In genomic region chr13:11825563-11826226, GRCm38 (mm10) we compare ENCODE assay signal across 9 mouse cellular contexts.
DNase-seq lines count a peak whose midpoint lies in the region; ATAC-seq and TF ChIP-seq lines count a peak whose summit lies in the region.
"Had no signal": no experiment of that assay in that cellular context is flagged by ENCODE, and none has a peak within 500 bp of the region (broad histone marks: within the 10 kb centered on the region; RNA-seq: fewer than 3 reads in every experiment).

No protein-coding gene starts in this region.

- no peak overlapping the region for H3K9ac ChIP-seq in hindbrain, postnatal 0 days (replicated peaks; ENCODE audit: low read length)
- H3K9ac ChIP-seq in hindbrain, embryonic 13.5 days: no peak overlapping the region
- H3K9ac ChIP-seq in MEL (ENCODE audit: control insufficient read depth, low read depth, low read length, poor library complexity, severe bottlenecking): no peak overlapping the region
- no peak overlapping the region for H3K9ac ChIP-seq in liver, embryonic 12.5 days
- no peak overlapping the region for H3K9ac ChIP-seq in midbrain, embryonic 15.5 days
- H3K9ac ChIP-seq: embryonic facial prominence, embryonic 15.5 days had no signal

- H3K9me3 ChIP-seq in hindbrain, postnatal 0 days (ENCODE audit: low read length): no peaks in the 10 kb centered on the region
- no peaks in the 10 kb centered on the region for H3K9me3 ChIP-seq in hindbrain, embryonic 13.5 days
- H3K9me3 ChIP-seq in MEL (replicated peaks; ENCODE audit: insufficient read depth, low read length): no peaks in the 10 kb centered on the region
- no peaks in the 10 kb centered on the region for H3K9me3 ChIP-seq in liver, embryonic 12.5 days (replicated peaks)
- no peaks in the 10 kb centered on the region for H3K9me3 ChIP-seq in midbrain, embryonic 15.5 days
- H3K9me3 ChIP-seq: embryonic facial prominence, embryonic 15.5 days; heart, embryonic 10.5 days had no signal

- no peaks in the 10 kb centered on the region for H3K79me2 ChIP-seq in MEL (ENCODE audit: control insufficient read depth, insufficient read depth, low read length, poor library complexity)

- ATAC-seq in hindbrain, postnatal 0 days: no peak
- no peak for ATAC-seq in hindbrain, embryonic 13.5 days (ENCODE audit: low FRiP score)
- ATAC-seq in liver, embryonic 12.5 days: peak; percentile 76
- ATAC-seq in midbrain, embryonic 15.5 days (replicated peaks): no peak

- H3K4me2 ChIP-seq in hindbrain, postnatal 0 days (ENCODE audit: low read depth, low read length): no peak overlapping the region
- no peak overlapping the region for H3K4me2 ChIP-seq in hindbrain, embryonic 13.5 days
- no peak overlapping the region for H3K4me2 ChIP-seq in liver, embryonic 12.5 days
- no peak overlapping the region for H3K4me2 ChIP-seq in midbrain, embryonic 15.5 days
- H3K4me2 ChIP-seq: embryonic facial prominence, embryonic 15.5 days had no signal

- no peaks in the 10 kb centered on the region for H3K4me1 ChIP-seq in hindbrain, postnatal 0 days (ENCODE audit: insufficient read depth, low read length)
- H3K4me1 ChIP-seq in hindbrain, embryonic 13.5 days (replicated peaks): no peaks in the 10 kb centered on the region
- no peaks in the 10 kb centered on the region for H3K4me1 ChIP-seq in MEL (ENCODE audit: control insufficient read depth in 1 of 2, insufficient read depth in 2 of 2, low read length in 2 of 2)
- H3K4me1 ChIP-seq in liver, embryonic 12.5 days: no peaks in the 10 kb centered on the region
- no peaks in the 10 kb centered on the region for H3K4me1 ChIP-seq in midbrain, embryonic 15.5 days
- H3K4me1 ChIP-seq: embryonic facial prominence, embryonic 15.5 days; heart, embryonic 10.5 days had no signal

- no peaks in the 10 kb centered on the region for H3K27me3 ChIP-seq in hindbrain, postnatal 0 days (ENCODE audit: insufficient read depth, low read length)
- H3K27me3 ChIP-seq in hindbrain, embryonic 13.5 days: no peaks in the 10 kb centered on the region
- no peaks in the 10 kb centered on the region; a peak in 1 of 4 replicates for H3K27me3 ChIP-seq in MEL (ENCODE audit: control insufficient read depth in 1 of 2, insufficient read depth in 2 of 2, low read length in 2 of 2)
- H3K27me3 ChIP-seq in liver, embryonic 12.5 days (replicated peaks): no peaks in the 10 kb centered on the region
- no peaks in the 10 kb centered on the region for H3K27me3 ChIP-seq in midbrain, embryonic 15.5 days (replicated peaks)
- H3K27me3 ChIP-seq: embryonic facial prominence, embryonic 15.5 days had no signal

- peak; percentile 11 for DNase-seq in hindbrain, postnatal 0 days (ENCODE audit: low spot score)
- DNase-seq in A20 (ENCODE audit: low read depth, low spot score) (peak; percentile 6), MEL (ENCODE audit: low read depth, low spot score) (peak; percentile 20)
- DNase-seq in Muller cell, postnatal 12 days (ENCODE audit: inconsistent ontology term): no peak

- no peak overlapping the region for H3K4me3 ChIP-seq in hindbrain, postnatal 0 days (ENCODE audit: low read length)
- no peak overlapping the region for H3K4me3 ChIP-seq in hindbrain, embryonic 13.5 days
- H3K4me3 ChIP-seq in MEL (ENCODE audit: control insufficient read depth in 1 of 2, insufficient read depth in 1 of 2, low read depth in 2 of 2, low read length in 2 of 2): no peak overlapping the region
- no peak overlapping the region for H3K4me3 ChIP-seq in liver, embryonic 12.5 days
- H3K4me3 ChIP-seq in midbrain, embryonic 15.5 days: no peak overlapping the region
- H3K4me3 ChIP-seq: embryonic facial prominence, embryonic 15.5 days; heart, embryonic 10.5 days had no signal

- no peak for TF ChIP-seq POLR2A in MEL (IDR thresholded peaks at IDR 0.05; ENCODE audit: control insufficient read depth in 1 of 2, insufficient read depth in 1 of 2, low read depth in 1 of 2, low read length in 2 of 2, poor library complexity in 1 of 2)

- H3K27ac ChIP-seq in hindbrain, postnatal 0 days: no peak overlapping the region
- H3K27ac ChIP-seq in hindbrain, embryonic 13.5 days: no peak overlapping the region
- H3K27ac ChIP-seq in MEL (ENCODE audit: control insufficient read depth, low read depth, low read length): no peak overlapping the region
- no peak overlapping the region for H3K27ac ChIP-seq in liver, embryonic 12.5 days
- no peak overlapping the region for H3K27ac ChIP-seq in midbrain, embryonic 15.5 days
- H3K27ac ChIP-seq: embryonic facial prominence, embryonic 15.5 days; heart, embryonic 10.5 days had no signal

- no peaks in the 10 kb centered on the region for H3K36me3 ChIP-seq in hindbrain, postnatal 0 days (ENCODE audit: insufficient read depth, low read length)
- H3K36me3 ChIP-seq in hindbrain, embryonic 13.5 days: no peaks in the 10 kb centered on the region
- no peaks in the 10 kb centered on the region for H3K36me3 ChIP-seq in MEL (ENCODE audit: control insufficient read depth in 1 of 2, insufficient read depth in 2 of 2, low read length in 2 of 2)
- H3K36me3 ChIP-seq in liver, embryonic 12.5 days: no peaks in the 10 kb centered on the region
- no peaks in the 10 kb centered on the region for H3K36me3 ChIP-seq in midbrain, embryonic 15.5 days (replicated peaks)
- H3K36me3 ChIP-seq: embryonic facial prominence, embryonic 15.5 days had no signal

- 93% methylated on average over 2 of the region's 2 CpGs for WGBS in hindbrain, postnatal 0 days
- WGBS in hindbrain, embryonic 13.5 days: 100% methylated on average over 2 of the region's 2 CpGs
- 79% methylated on average over 2 of the region's 2 CpGs for WGBS in liver, embryonic 12.5 days (ENCODE audit: insufficient replicate concordance)
- 97% methylated on average over 2 of the region's 2 CpGs for WGBS in midbrain, embryonic 15.5 days

- TF ChIP-seq RAD21 in MEL (IDR thresholded peaks at IDR 0.05; ENCODE audit: low read depth, low read length): peak; percentile 26

- TF ChIP-seq EP300 in MEL (IDR thresholded peaks at IDR 0.05; ENCODE audit: low read depth in 1 of 2, low read length in 2 of 2): no peak

- TF ChIP-seq CTCF in hindbrain, postnatal 0 days (IDR thresholded peaks at IDR 0.05; ENCODE audit: low read depth): peak; percentile 33
- peak in 1 of 3 experiments; percentile 29; a peak in 2 of 6 replicates for TF ChIP-seq CTCF in MEL (IDR thresholded peaks at IDR 0.05 in 2 of 3, conservative IDR thresholded peaks at IDR 0.05 in 1 of 3; ENCODE audit: control insufficient read depth in 1 of 3, insufficient read depth in 1 of 3, low read depth in 2 of 3, low read length in 3 of 3, poor library complexity in 1 of 3, severe bottlenecking in 1 of 3)

TF ChIP-seq in MEL, 35 proteins besides CTCF, POLR2A, EP300 and RAD21:
- TF ChIP-seq ZMIZ1 (IDR thresholded peaks at IDR 0.05; ENCODE audit: low read depth, low read length) (no peak), BHLHE40 (IDR thresholded peaks at IDR 0.05; ENCODE audit: borderline replicate concordance, low read depth, low read length) (no peak), CHD2 (IDR thresholded peaks at IDR 0.05; ENCODE audit: low read length) (no peak), KAT2A (conservative IDR thresholded peaks at IDR 0.05; ENCODE audit: low read depth, low read length) (no peak), CHD1 (IDR thresholded peaks at IDR 0.05; ENCODE audit: low read depth, low read length) (no peak), SMC3 (IDR thresholded peaks at IDR 0.05; ENCODE audit: low read depth, low read length) (peak; percentile 29)
